Mouse (Mus musculus) liver, embryonic 14.5 days (tissue): ENCODE measurements at regions not wholly inside any gene's neighbourhood (a gene's known extent, or its start where the extent isn't known, plus 50 kb on each side); places are given as distances from the start of the nearest gene placed in this dataset.

ENCODE experiments used
- CTCF ChIP-seq: IDR thresholded peaks from 2 replicates; pipeline ENCODE4 v1.5.1; 2016; ENCODE audit warnings: antibody characterized with exemption, low read depth, control low read depth
- EP300 ChIP-seq: IDR thresholded peaks from 2 replicates; pipeline ENCODE4 v1.6.1; 2016; ENCODE audit warnings: antibody characterized with exemption, low read depth

DNA sequence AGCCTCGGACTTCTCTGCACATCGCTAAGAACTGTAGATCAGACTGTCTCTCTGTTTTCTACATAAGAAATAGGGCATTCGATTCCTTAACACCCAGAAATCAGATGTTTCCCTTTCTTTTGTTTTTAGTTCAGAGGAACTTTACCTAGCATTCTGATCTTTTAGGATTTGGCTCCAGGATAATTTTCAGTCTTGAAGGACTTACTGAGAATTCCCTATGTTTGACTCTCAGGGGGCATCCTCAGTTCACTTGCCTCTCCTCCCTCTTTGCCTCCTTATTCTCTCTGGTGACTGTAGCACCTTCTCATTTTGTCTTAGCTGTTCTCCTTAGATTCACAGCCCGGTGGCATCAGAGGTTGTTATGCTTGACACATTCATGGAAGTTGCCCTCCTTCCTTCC is 123.8 kb upstream of the Cpm start:
- TF ChIP-seq CTCF = no peak
- TF ChIP-seq EP300 = no peak
